Mouse (Mus musculus) T-helper 1 cell (primary cell): ENCODE measurements around the gene Ldah.
"Not testable (repeated sequence)": the region's sequence is repeated elsewhere in the genome, so short reads cannot be mapped to it uniquely, and the experiment has no call there.

Experiments
- in situ Hi-C: fragments of 300-600 bp; cut with MboI, MseI; formaldehyde crosslinking; loops from one replicate; pipeline ENCODE4 v1.15.1; 2025; ENCODE audit warnings: high pct_unique_total_duplicates

Gene Ldah

DNA sequence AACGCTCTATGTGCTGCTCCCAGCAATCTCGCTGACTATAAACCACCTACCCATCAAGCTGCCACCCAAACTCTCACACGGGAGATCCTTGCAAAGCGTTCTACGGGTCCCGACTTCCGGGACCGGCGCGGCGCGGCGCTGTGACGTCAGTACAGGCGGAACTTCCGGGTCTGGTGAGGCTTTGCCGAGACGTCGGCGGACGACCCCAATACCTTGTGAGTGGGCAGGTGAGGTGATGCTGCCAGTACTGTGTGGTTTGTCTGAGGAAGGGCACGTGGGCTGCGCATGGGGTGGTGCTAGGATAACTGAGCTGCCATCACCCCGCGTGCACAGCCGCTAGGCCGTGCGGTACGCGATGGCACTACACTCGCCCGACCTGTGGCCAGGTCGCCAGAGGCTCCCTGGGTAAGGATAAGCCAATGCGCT, at the start of gene Ldah:
Ldah (plus strand) TSS at position 130 of the 426 bp plus-strand sequence.
- in situ Hi-C loops, result no loop called here

- in situ Hi-C loops, result no loop called here
Measured at GRCm38 (mm10) chr12:8167743-8168142, 40.2 kb upstream of the Ldah start.

DNA sequence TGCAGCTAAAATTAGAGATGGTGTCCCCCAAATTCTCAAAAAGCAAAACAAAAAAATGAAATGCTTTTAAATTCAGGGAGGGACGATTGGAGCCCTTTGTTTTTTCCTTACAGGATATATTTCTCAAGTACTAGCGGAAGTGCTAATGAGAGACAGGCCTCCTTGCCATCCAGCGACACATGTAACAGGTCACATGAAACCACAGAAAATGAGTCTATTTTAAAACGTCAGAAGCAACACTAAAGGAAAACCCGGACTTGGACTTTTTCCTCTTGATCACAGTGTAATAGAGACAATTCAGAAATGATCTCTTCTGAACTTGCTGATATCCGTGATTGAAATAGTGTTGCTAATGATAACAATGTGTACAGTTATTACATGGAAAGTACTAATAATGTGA, 27.0 kb upstream of the Ldah start:
- in situ Hi-C loops, result no loop called here

GRCm38 (mm10) chr12:8181744-8182143, 26.2 kb upstream of the Ldah start:
- in situ Hi-C loops, result no loop called here

- in situ Hi-C loops, result no loop called here
Measured at GRCm38 (mm10) chr12:8184518-8184917, 23.4 kb upstream of the Ldah start.

- in situ Hi-C loops, result no loop called here
Measured at GRCm38 (mm10) chr12:8188161-8188560, 19.7 kb upstream of the Ldah start.

- in situ Hi-C loops, result not testable (repeated sequence)
Measured at GRCm38 (mm10) chr12:8188796-8189535, 18.9 kb upstream of the Ldah start.

GRCm38 (mm10) chr12:8189722-8190121, 18.2 kb upstream of the Ldah start:
- in situ Hi-C loops, result no loop called here

DNA sequence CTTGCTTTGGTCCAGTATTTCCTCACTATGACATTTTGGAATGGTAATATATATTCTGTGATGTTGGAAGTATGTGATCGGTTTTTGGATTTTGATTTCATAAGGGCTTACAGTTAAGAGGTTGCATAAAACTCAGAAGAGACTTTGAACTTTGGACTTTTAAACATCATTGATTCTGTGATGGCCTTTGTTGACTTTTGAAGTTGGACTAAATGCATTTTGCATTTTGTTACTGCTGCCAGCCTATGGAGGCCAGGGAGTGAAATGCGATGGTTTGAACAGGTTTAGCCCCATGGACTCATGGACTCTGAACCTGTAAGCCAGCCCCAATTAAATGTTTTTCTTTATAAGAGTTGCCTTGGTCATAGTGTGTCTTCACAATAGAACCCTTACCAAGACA, 2.2 kb upstream of the Ldah start:
- in situ Hi-C loops, result no loop called here

- in situ Hi-C loops, result no loop called here
Measured at GRCm38 (mm10) chr12:8207578-8207977, 329 bp upstream of the Ldah start.

DNA sequence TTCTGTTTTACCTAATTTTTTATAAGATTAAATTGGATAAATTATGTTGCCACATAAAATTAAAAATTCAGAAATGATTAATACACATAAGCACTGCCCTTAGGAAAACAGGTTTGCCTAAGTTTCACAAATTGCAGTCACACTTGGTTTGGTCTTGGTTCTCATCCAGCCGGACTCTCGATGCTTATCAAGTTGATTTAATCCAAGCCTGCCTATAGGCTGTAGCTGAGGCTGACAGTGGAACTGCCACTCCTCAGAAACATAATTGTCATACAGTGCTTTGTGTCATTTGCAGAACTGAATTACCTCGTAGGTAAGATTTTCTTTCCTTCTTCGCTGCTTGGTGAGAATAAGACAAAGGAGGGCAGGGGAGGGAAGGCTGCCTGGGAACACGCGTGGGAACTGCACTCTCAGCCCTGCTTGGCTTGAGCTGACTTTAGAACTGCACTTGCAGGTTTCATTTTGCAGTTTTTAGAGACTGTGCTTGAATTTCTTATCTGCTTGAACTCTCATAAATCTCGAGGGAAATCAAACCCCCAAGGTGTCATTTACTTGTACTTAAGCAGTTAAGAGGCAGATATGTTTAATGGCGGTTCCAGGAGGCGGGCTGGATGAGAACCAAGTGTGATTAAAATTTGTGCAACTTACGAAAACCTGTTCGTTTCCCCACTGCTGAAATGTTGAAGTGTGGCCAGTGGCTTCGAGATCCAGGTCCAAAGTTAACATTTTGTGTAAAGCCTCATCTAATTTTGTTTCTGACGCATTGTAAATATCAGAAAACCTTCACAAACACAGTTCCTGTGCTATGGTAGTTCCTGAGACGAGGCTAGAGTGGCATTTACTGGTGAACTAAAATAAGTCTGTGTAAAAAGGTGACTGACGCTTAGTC, 8.7 kb downstream of the Ldah start:
- in situ Hi-C loops, result no loop called here

DNA sequence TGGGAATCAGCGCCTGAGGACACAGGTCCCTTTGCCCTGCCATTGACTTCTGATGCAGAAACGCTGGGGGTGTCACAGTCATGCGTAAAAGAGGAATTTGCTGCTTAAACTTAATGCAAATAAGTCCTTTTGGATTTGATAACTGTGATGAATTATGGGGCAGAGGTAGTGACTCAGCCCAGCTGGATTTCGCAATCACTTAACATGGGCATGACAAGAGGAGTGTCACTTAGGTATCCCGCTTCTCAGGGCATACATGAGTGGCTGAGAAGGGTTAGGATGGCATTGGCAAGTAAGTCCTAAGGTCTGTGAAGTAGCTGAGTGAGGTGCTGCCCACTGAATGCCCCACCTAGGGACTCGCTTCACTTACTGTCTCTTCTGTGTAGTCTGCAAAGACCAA, 15.1 kb downstream of the Ldah start:
- in situ Hi-C loops, result no loop called here

GRCm38 (mm10) chr12:8231101-8231500, 23.2 kb downstream of the Ldah start:
- in situ Hi-C loops, result loop anchor here (5.0 kb wide), 1 partner anchor 56 kb away; no protein-coding TSS in a partner anchor

GRCm38 (mm10) chr12:8232679-8233078, 24.8 kb downstream of the Ldah start:
- in situ Hi-C loops, result loop anchor here (5.0 kb wide), 1 partner anchor 55 kb away; no protein-coding TSS in a partner anchor

- in situ Hi-C loops, result no loop called here
Measured at GRCm38 (mm10) chr12:8242181-8242580, 34.3 kb downstream of the Ldah start.

DNA sequence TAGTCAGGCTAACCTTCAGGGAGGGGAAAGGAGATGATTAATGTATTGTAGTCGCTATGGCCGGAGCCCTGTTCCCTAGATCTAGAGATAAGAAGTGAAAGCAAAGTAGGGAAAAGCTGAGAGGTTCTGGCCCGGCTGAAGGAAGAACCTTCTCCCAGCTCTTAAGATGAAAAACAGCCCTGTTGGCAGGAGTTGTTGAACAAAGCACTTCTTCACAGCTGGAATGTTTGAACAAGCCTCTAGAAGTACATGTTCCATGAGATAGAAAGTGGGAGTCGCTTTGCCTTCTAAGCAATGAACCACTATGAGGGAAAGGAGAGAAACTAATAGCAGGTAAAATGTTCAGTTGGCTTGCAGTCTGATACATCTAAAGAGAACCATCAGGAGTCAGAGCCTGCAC, 36.8 kb downstream of the Ldah start:
- in situ Hi-C loops, result no loop called here

- in situ Hi-C loops, result no loop called here
Measured at GRCm38 (mm10) chr12:8260297-8260696, 52.4 kb downstream of the Ldah start.

DNA sequence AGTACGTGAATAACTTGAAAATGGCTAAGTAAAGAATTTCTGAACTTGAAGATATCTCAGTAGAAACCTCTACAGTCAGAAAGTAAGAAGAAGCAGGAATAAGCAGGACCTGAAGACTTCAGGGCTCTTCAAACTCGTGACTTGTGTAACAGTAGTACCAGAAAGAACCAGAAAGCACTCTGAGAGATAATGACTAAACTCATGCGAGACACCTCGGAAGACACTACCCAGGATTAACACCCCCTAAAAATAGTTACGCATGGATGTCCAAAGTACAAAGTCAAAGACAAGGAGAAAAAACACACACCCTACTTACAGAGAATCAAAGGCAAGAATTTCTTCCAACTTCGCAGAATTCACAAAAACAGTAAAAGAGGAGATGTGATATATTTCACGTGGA, 58.4 kb downstream of the Ldah start:
- in situ Hi-C loops, result no loop called here

DNA sequence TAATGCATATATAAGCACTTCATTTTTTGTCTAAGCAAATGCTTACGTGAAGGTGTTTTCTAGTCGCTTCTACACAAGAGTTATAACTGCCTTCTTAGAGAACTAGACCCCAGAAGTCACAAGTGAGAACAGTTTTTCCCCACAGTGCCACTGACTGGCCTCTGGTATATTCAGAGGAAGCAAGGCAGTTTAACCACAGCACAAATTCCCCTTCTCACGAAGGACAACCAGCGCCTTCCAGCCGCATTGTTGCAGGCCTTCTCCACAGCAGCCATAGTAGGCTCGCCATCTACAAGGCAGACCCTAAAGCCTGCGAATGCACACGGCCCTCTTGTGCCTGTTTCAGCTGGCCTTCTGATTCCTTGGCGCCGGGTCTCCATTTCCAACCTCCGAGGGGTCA, 61.7 kb downstream of the Ldah start:
- in situ Hi-C loops, result no loop called here

- in situ Hi-C loops, result no loop called here
Measured at GRCm38 (mm10) chr12:8271405-8271804, 63.5 kb downstream of the Ldah start.

DNA sequence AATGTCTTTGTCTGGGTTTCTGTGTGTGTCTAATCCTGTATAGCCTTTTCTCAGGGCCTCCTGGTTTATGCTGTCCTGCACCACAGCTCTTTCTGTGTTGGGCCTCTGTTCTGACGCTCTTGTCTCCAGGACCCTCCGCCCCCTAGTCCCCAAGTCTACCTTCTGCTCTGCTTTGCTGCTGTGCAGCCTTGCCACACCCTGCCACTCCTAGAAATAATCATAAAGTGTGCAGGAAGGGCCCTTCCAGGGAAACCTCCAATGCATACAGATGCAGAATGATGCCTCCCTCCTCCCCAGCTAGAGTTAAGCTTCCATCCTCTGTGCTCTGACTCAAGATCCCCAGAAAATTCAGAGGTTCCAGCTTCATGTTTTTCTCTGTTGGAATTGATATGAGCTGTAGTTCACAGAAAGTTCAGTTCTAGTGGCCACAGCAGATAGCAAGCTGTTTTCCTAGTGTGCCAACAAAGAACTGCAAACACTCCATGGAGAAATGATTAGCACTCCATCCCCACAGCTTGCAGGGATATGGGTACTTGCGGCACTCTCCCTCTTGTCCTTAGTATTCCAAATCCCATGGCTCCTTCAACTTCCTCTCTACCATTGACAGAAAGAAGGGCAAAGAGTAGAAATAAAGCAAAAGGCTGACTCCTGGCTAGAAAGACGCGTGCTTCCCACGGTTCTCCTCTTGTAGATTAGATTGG, 65.7 kb downstream of the Ldah start:
- in situ Hi-C loops, result no loop called here

GRCm38 (mm10) chr12:8275424-8275823, 67.5 kb downstream of the Ldah start:
- in situ Hi-C loops, result no loop called here
